Mouse (Mus musculus): ENCODE data around the gene Rtl9.
A peak's percentile ranks its signal among the peaks of the same experiment; 100 is the strongest.

The Rtl9 gene

GRCm38 (mm10) chrX:143099044-143099754 is at the start of gene Rtl9:
Rtl9 (plus strand) TSS chrX:143099594.
- no peak for DNase-seq (ENCODE audit: low read depth, low spot score)

DNA sequence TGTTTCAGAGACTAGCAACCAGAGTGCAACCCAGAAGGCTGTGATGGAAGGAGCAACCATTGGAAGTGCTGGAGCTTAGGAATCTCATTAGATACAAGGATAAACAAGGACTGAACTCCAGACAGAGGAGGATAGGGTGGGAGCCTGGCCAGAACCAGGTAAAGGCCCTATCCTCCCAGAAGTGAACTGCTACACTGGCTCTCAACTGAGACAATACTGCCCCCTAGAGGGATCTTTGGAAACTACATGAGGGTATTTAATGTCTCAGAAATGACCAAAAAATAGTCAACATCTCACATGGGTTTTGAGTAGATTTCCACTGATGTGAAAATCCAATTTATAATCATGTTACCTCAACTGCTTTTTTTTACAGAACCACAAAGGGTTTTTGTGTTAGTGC is 47.9 kb upstream of the Rtl9 start:
- DNase-seq (ENCODE audit: low read depth, low spot score) = peak; percentile 33

DNA sequence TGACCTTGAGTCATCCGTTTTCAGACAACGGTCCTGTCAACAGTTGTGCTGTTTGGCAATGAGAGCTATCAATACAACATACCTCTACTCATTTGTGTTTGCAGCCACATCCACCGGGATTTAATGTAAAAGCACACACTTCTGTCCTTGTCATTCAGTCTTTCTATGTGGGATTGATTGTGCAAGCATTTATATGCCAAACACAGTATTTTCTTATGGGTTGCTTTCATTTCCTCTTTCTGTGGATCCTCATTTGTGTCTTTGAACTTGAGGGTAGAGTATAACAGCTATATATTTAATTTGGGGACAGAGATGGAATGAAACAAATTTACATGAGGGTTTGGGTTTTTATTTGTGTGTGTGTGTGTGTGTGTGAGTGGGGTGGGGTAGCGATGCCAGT is 47.5 kb upstream of the Rtl9 start:
- DNase-seq (ENCODE audit: low read depth, low spot score) = no peak

DNA sequence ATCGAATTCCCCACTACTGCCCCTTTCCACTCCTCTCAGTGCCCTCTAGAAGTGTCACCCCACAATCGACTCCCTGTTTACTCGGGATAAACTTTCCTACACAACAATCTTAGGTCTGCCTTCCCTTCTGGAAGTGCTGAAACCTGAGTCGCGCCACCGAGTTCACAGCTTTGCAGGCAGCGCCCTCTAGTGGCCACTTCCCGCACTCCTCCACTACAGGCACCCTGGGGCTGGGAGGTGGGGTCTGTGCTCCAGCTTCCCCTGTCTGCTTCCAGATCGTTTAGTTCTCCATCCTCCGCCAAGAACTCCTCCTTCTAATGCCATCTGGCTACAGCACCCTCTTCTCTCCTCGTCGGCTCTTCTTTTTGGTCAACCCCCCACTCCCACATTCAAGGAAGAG is 40.6 kb upstream of the Rtl9 start:
- DNase-seq (ENCODE audit: low read depth, low spot score) = peak; percentile 34

- no peak for DNase-seq (ENCODE audit: low read depth, low spot score)
Measured at GRCm38 (mm10) chrX:143062641-143063355, 36.6 kb upstream of the Rtl9 start.

GRCm38 (mm10) chrX:143063780-143064179 is 35.6 kb upstream of the Rtl9 start:
- no peak for DNase-seq (ENCODE audit: low read depth, low spot score)

GRCm38 (mm10) chrX:143064288-143064687 is 35.1 kb upstream of the Rtl9 start:
- DNase-seq (ENCODE audit: low read depth, low spot score) = no peak

DNA sequence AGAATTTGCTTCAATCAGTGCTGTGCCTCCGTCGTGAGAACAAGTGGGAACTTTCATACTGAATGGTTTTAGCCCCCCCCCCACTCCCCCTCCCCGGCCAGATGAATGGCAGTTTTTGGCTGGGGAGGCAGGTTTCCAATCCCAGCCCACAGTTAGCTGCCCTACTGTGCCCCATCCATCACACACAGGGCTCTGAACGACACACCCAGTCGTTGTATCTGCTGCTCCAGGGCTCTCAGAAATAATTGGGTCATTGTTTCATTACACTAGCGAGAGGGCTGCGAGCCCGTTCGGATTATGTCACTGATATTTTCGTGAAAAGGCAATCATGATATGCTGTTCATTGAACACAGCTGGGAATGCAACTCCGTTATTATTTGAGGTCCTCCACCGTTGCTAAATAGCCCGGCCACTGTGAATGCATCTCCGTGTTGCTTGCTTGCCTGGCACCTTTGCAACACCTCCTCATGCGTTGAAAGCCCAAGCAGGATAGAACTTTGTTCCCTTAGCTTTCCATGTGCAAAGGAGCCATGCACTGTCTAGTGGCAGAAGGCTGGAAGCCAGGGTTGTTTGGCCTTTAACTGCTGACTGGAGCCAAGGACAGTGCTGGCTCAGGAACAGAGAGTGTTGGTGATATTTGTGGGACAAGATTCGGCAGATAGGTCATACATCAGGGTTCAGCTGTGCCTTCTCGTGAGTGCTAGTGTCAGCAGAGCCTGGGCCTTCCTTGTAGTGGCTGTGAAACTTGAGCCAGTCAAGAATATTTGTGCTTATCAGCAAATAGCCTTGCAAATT is 32.9 kb upstream of the Rtl9 start:
- DNase-seq (ENCODE audit: low read depth, low spot score) = no peak

DNA sequence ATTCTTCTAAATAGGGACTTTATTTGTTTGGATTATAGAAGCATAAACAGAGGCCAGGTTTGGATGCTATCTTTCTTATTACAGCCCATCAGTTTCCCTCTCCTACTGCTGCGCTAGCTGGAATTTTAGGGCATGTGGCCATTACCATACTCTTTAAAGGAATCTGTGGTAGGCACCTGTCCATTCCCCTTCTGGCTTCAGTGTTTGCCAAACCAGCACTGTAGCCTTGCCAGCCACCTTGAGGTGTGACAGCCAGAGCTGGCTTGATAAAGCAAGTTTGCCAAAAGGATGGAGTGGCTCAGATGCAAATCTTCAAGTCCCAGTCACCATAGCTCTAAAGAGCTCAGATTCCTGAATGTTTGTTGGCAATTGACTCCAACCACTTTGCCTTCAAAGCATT is 32.3 kb upstream of the Rtl9 start:
- no peak for DNase-seq (ENCODE audit: low read depth, low spot score)

DNA sequence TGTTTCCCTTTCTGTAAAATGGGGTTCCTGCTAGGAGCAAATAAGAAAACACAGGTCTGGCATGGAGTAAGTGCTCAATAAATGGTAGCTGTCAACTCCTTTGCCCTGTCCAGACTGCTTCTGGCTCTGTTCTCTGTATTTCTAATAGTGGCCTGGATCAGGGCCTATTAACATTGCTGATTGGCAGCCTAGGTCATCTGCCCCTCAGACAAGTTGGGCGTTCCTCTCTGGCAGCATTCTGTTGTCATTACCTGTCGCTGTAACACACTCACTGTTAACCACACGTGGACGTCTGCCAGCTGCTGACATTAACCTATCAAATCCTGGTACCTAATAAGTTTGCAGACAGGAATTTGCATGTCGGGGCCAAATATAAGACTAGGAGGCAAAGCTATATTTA is 31.8 kb upstream of the Rtl9 start:
- no peak for DNase-seq (ENCODE audit: low read depth, low spot score)

DNA sequence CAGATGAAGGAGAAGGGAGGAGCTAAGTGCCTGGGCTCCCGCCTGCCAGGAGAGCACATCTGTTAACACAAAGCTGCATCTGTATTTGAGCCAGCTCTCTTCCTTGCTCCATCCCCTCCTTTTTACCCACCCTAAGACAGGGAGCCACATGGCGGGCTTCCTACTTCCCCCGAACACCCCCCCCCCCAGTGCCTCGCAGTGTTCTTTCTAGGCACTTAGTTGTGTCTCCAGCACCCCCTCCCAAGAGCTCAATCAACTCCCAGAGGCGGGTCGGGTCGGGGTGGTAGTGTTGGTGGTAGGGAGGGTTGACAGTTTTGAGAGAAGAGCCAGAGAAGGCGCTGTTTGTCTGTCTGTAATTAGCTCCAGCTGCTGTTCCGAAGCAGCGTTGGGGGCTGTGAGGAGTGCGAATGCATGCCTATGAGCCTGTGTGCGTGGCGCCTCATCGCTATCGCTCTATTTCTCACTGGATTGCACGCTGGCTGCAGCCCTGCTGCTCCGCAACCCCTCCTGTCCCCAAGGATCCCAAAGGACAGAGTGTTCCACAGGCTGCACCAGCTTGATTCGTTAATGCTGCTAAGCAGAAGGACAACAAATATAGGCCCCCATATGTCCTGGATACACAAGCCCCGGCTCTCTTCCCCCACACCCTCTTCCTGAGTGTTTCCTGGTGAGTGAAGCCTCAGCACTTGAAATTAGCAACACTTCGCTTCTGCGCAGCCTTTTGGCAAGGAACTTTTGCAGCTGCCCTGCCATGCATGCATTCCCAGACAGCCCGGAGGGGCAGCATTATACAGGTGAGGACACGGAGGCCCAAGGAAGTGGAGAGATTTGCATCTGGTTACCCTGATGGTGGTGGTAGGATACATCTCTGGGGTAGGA is 18.7 kb upstream of the Rtl9 start:
- no peak for DNase-seq (ENCODE audit: low read depth, low spot score)

GRCm38 (mm10) chrX:143082732-143083131 is 16.7 kb upstream of the Rtl9 start:
- DNase-seq (ENCODE audit: low read depth, low spot score) = no peak

DNA sequence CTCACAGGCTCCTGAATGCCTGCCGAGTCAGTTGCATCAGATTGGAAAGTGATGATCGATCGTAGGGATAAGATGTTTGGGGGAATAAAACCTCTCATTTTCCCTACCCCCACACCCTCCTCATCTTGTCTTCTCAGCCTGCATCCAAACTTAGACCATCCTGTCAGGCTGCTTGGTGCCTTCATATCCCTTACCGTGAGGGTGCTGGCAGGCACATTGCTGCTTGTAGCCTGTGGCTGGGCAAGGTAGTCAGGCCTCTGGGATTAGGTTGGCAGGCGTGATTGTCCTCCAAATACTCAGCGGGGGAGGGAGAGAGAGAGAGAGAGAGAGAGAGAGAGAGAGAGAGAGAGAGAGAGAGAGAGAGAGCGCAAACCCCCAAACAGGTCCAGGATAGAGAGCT is 11.2 kb upstream of the Rtl9 start:
- no peak for DNase-seq (ENCODE audit: low read depth, low spot score)

DNA sequence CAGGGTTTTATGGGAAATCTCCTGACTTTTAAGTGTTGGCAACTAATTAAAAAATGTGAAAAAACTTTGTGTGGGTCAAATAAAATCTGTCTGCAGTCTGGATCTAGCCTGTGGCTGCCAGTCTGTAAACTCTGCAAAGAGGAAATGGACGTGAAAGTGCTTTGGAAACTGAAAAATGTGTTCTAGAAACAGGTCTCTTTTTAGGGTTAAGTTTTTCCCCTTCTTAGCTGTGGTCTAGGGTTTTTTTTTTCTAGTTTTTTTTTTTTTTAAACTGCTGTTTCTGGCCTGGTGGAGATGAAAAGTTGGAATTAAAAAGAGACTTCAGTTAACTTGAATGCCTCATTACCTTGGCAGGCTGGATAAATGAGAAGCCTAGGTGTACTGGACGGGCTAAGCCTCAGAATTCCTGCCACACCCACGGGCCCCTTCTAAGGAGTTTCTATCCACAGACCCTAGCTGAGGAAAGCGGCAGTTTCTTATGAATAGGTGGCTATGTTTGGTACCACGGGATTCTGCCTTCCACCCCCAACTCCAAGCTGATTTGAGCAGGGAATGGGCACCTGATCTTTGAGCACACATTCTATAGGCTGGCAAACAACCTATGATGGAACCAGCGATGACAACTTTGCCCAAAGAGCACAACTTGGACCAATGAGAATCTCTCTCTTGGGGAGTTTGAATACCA is 8.3 kb upstream of the Rtl9 start:
- DNase-seq (ENCODE audit: low read depth, low spot score) = no peak

GRCm38 (mm10) chrX:143097551-143097950 is 1.8 kb upstream of the Rtl9 start:
- no peak for DNase-seq (ENCODE audit: low read depth, low spot score)

GRCm38 (mm10) chrX:143103146-143103545 is 3.8 kb downstream of the Rtl9 start:
- no peak for DNase-seq (ENCODE audit: low read depth, low spot score)

DNA sequence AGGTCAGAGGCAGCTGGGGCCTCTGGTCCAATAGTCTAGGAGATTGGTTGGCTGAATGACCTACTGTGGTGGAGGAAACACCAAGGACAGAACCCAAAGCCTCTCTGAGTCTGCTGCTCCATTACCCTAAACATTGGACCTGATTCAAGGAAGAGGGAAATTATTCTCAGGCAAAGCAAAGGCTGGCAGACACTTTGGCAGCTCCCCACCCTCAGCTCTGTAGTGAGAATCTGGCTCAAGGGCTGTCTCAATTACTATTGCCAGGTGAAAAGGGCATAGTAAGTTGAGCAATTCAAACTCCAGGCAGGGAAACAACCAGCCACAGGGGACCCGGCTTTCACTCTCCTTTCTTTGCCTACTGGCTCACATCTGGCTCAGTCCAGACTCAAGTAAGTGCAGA is 6.5 kb downstream of the Rtl9 start:
- DNase-seq (ENCODE audit: low read depth, low spot score) = no peak

DNA sequence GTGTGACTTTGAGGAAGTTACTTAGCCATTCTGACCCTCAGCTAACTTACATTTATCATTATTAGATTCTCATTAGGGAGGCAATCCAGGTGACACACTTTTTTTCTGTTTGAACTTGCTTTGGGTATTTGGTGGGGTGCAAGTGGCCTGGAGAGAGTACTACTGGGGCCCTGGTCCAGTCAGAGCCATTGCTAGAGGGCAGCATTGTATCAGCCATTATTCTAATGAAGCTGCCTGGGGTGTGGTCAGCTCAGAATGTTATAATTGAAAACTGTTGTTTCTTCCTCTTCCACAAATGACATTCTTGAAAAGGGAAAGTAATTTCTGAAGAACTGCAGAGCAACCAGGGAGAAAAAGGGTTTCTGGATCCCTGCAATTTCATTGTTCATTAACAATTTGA is 13.2 kb downstream of the Rtl9 start:
- DNase-seq (ENCODE audit: low read depth, low spot score) = no peak

All from CD4-positive helper T cell, adult 2 months (primary cell).